Mouse (Mus musculus): ENCODE measurements around the gene Ppp1r9a. TPM values are rescaled to one million over a fixed set of nuclear protein-coding genes. Genes with fewer than 3 reads are reported as not detected.

Gene Ppp1r9a
- total RNA-seq, 2 experiments from 2014 or later: 1.8 to 2.0 TPM

- no peak for TF ChIP-seq CTCF (IDR thresholded peaks at IDR 0.05)
- no peak overlapping the region for H3K27ac ChIP-seq
- intact Hi-C loops (cut with DNase I): no loop called here
- DNase-seq: no peak
- no peak overlapping the region for H3K4me3 ChIP-seq
Measured at GRCm38 (mm10) chr6:5149941-5150340, 247.2 kb downstream of the Ppp1r9a start.

GRCm38 (mm10) chr6:5151171-5151570 is 248.5 kb downstream of the Ppp1r9a start:
- DNase-seq: peak; percentile 35
- no peak for TF ChIP-seq CTCF (IDR thresholded peaks at IDR 0.05)
- no peak overlapping the region for H3K27ac ChIP-seq
- intact Hi-C loops (cut with DNase I): no loop called here
- no peak overlapping the region for H3K4me3 ChIP-seq

GRCm38 (mm10) chr6:5152185-5152584 is 249.5 kb downstream of the Ppp1r9a start:
- H3K27ac ChIP-seq: peak overlapping the region; percentile 20; the same call in 1 of the 2 replicates
- TF ChIP-seq CTCF (IDR thresholded peaks at IDR 0.05): no peak
- H3K4me3 ChIP-seq: no peak overlapping the region
- no peak for DNase-seq
- intact Hi-C loops (cut with DNase I): no loop called here

GRCm38 (mm10) chr6:5154786-5155185 is 252.1 kb downstream of the Ppp1r9a start:
- no peak for TF ChIP-seq CTCF (IDR thresholded peaks at IDR 0.05)
- Histone ChIP-seq H3K27ac (no peak overlapping the region), H3K4me3 (no peak overlapping the region)
- intact Hi-C loops (cut with DNase I): no loop called here
- DNase-seq: no peak

GRCm38 (mm10) chr6:5155313-5155927 is 252.7 kb downstream of the Ppp1r9a start:
- intact Hi-C loops (cut with DNase I): no loop called here
- Histone ChIP-seq H3K4me3 (no peak overlapping the region), H3K27ac (no peak overlapping the region)
- DNase-seq: no peak
- TF ChIP-seq CTCF (IDR thresholded peaks at IDR 0.05): no peak

GRCm38 (mm10) chr6:5156541-5157425 is 254.1 kb downstream of the Ppp1r9a start:
- intact Hi-C loops (cut with DNase I): no loop called here
- H3K4me3 ChIP-seq: no peak overlapping the region
- DNase-seq: no peak
- no peak overlapping the region for H3K27ac ChIP-seq
- TF ChIP-seq CTCF (IDR thresholded peaks at IDR 0.05): no peak

GRCm38 (mm10) chr6:5159385-5159791 is 256.7 kb downstream of the Ppp1r9a start:
- no peak overlapping the region for H3K4me3 ChIP-seq
- TF ChIP-seq CTCF (IDR thresholded peaks at IDR 0.05): no peak
- no peak for DNase-seq
- intact Hi-C loops (cut with DNase I): no loop called here
- H3K27ac ChIP-seq: no peak overlapping the region

GRCm38 (mm10) chr6:5162052-5162451 is 259.3 kb downstream of the Ppp1r9a start:
- intact Hi-C loops (cut with DNase I): no loop called here
- H3K27ac ChIP-seq: no peak overlapping the region
- no peak for TF ChIP-seq CTCF (IDR thresholded peaks at IDR 0.05)
- DNase-seq: no peak
- H3K4me3 ChIP-seq: no peak overlapping the region

- Histone ChIP-seq H3K27ac (no peak overlapping the region), H3K4me3 (no peak overlapping the region)
- no peak for TF ChIP-seq CTCF (IDR thresholded peaks at IDR 0.05)
- intact Hi-C loops (cut with DNase I): no loop called here
- no peak for DNase-seq
Measured at GRCm38 (mm10) chr6:5163507-5164144, 260.9 kb downstream of the Ppp1r9a start.

GRCm38 (mm10) chr6:5164855-5165254 is 262.1 kb downstream of the Ppp1r9a start:
- no peak overlapping the region for H3K27ac ChIP-seq
- no peak for TF ChIP-seq CTCF (IDR thresholded peaks at IDR 0.05)
- no peak overlapping the region for H3K4me3 ChIP-seq
- no peak for DNase-seq
- intact Hi-C loops (cut with DNase I): no loop called here

- no peak for TF ChIP-seq CTCF (IDR thresholded peaks at IDR 0.05)
- intact Hi-C loops (cut with DNase I): no loop called here
Measured at GRCm38 (mm10) chr6:5167051-5167677, 264.4 kb downstream of the Ppp1r9a start.

GRCm38 (mm10) chr6:5168158-5168557 is 265.4 kb downstream of the Ppp1r9a start:
- intact Hi-C loops (cut with DNase I): no loop called here
- no peak overlapping the region for H3K27ac ChIP-seq
- no peak overlapping the region for H3K4me3 ChIP-seq
- no peak for DNase-seq
- no peak for TF ChIP-seq CTCF (IDR thresholded peaks at IDR 0.05)

More at GRCm38 (mm10) chr6:5167051-5167677, 264.4 kb downstream of the Ppp1r9a start:
- DNase-seq: no peak
- H3K4me3 ChIP-seq: peak overlapping the region; percentile 42
- no peak overlapping the region for H3K27ac ChIP-seq
